Mouse (Mus musculus) hindbrain, embryonic 11.5 days (tissue): ENCODE measurements around the gene Zfp819. TPM values are rescaled to one million over a fixed set of nuclear protein-coding genes. Genes with fewer than 3 reads are reported as not detected.
A peak's percentile ranks its signal among the peaks of the same experiment; 100 is the strongest.

Experiments used
- ATAC-seq: fragments of 200-750 bp; cut with Nextera tagmentation; 2 replicates; pipeline ENCODE4 v1.8.0; 2017; ENCODE audit warnings: mild to moderate bottlenecking, moderate TSS enrichment, moderate library complexity; ENCODE audit not compliant: low FRiP score
- DNase-seq: peaks from one replicate; pipeline ENCODE4 v3.0.0-alpha.2; 2015; ENCODE audit warnings: low spot score
- H3K27ac ChIP-seq: fragments of 300-500 bp; sonication (generic); 2 replicates; pipeline ENCODE4 v1.5.1; 2014; ENCODE audit warnings: mild to moderate bottlenecking, low read depth, low read length
- H3K27me3 ChIP-seq: fragments of 300-500 bp; sonication (generic); 2 replicates; pipeline ENCODE4 v1.6.1; 2014; ENCODE audit warnings: mild to moderate bottlenecking, low read length, moderate library complexity, mixed read lengths; ENCODE audit not compliant: control insufficient read depth, insufficient read depth
- H3K36me3 ChIP-seq: fragments of 300-500 bp; sonication (generic); 2 replicates; pipeline ENCODE4 v1.6.1; 2014; ENCODE audit warnings: mild to moderate bottlenecking, low read length, moderate library complexity, mixed read lengths; ENCODE audit not compliant: control insufficient read depth, insufficient read depth
- H3K4me1 ChIP-seq: fragments of 300-500 bp; sonication (generic); replicated peaks from 2 replicates; pipeline ENCODE4 v1.6.1; 2014; ENCODE audit warnings: low read length, mixed read lengths; ENCODE audit not compliant: control insufficient read depth, insufficient read depth
- H3K4me2 ChIP-seq: fragments of 300-500 bp; sonication (generic); replicated peaks from 2 replicates; pipeline ENCODE4 v1.6.1; 2014; ENCODE audit warnings: mild to moderate bottlenecking, low read depth, low read length
- H3K4me3 ChIP-seq: fragments of 300-500 bp; sonication (generic); 2 replicates; pipeline ENCODE4 v1.5.1; 2014; ENCODE audit warnings: low read depth, low read length
- H3K9ac ChIP-seq: fragments of 300-500 bp; sonication (generic); 2 replicates; pipeline ENCODE4 v1.6.1; 2014; ENCODE audit warnings: low read depth, low read length
- H3K9me3 ChIP-seq: fragments of 300-500 bp; sonication (generic); 2 replicates; pipeline ENCODE4 v1.6.1; 2016; ENCODE audit warnings: low read length; ENCODE audit not compliant: control insufficient read depth
- WGBS: fragments of 180-500 bp; shearing (Covaris S2); extraction: QIAGEN DNeasy Blood & Tissue Kit; methylation state at CpG from one replicate; pipeline ENCODE4 v1.1.7; 2014; 5-methylcytosine and 5-hydroxymethylcytosine counted together
- polyA plus RNA-seq: library from polyadenylated mRNA; unstranded; fragments of >200 nt; fragmentation: Nextera tagmentation; extraction: Ambion mirVana; gene quantifications from 2 replicates; pipeline ENCODE4 v1.2.1, GENCODE M21; 2014

Zfp819 gene
- polyA plus RNA-seq, 1 experiment from 2014 or later = 1.3 TPM

- Histone ChIP-seq H3K27ac (no peak overlapping the region), H3K9me3 (no peaks in the 10 kb centered on the region), H3K4me1 (no peaks in the 10 kb centered on the region), H3K4me3 (no peak overlapping the region), H3K27me3 (no peaks in the 10 kb centered on the region), H3K36me3 (no peaks in the 10 kb centered on the region), H3K4me2 (no peak overlapping the region), H3K9ac (no peak overlapping the region)
- ATAC-seq (no peak), DNase-seq (no peak)
- WGBS = 48% methylated on average over 5 of the region's 5 CpGs
Measured at GRCm38 (mm10) chr7:43601884-43602283, 5.1 kb upstream of the Zfp819 start.

GRCm38 (mm10) chr7:43607743-43608287, 846 bp downstream of the Zfp819 start:
- Histone ChIP-seq H3K9ac (no peak overlapping the region), H3K27ac (no peak overlapping the region), H3K36me3 (no peaks in the 10 kb centered on the region), H3K4me3 (peak overlapping the region; percentile 39; the same call in 1 of the 2 replicates), H3K27me3 (no peaks in the 10 kb centered on the region), H3K4me2 (no peak overlapping the region), H3K9me3 (no peaks in the 10 kb centered on the region), H3K4me1 (no peaks in the 10 kb centered on the region)
- no peak for DNase-seq
- 48% methylated on average over 5 of the region's 5 CpGs for WGBS
- 0 out of 2 replicates have a peak, but pooled peaks have one; percentile 32 for ATAC-seq

- no peaks in the 10 kb centered on the region for H3K36me3 ChIP-seq
- H3K27me3 ChIP-seq = no peaks in the 10 kb centered on the region
- no peak overlapping the region for H3K4me3 ChIP-seq
- no peak overlapping the region for H3K4me2 ChIP-seq
- DNase-seq = no peak
- no peak overlapping the region for H3K27ac ChIP-seq
- no peaks in the 10 kb centered on the region for H3K9me3 ChIP-seq
- ATAC-seq = no peak
- 82% methylated on average over 7 of the region's 7 CpGs for WGBS
- H3K9ac ChIP-seq = no peak overlapping the region
- H3K4me1 ChIP-seq = no peaks in the 10 kb centered on the region
Measured at GRCm38 (mm10) chr7:43608316-43608824, 1.4 kb downstream of the Zfp819 start.

- no peak overlapping the region for H3K27ac ChIP-seq
- H3K4me2 ChIP-seq = no peak overlapping the region
- no peaks in the 10 kb centered on the region for H3K4me1 ChIP-seq
- H3K36me3 ChIP-seq = no peaks in the 10 kb centered on the region
- H3K9me3 ChIP-seq = no peaks in the 10 kb centered on the region
- ATAC-seq (no peak), DNase-seq (no peak)
- H3K9ac ChIP-seq = no peak overlapping the region
- no peak overlapping the region for H3K4me3 ChIP-seq
- no peaks in the 10 kb centered on the region for H3K27me3 ChIP-seq
- WGBS = 87% methylated on average over 13 of the region's 14 CpGs
Measured at GRCm38 (mm10) chr7:43613816-43614551, 7.0 kb downstream of the Zfp819 start.

- Histone ChIP-seq H3K27me3 (no peaks in the 10 kb centered on the region), H3K4me2 (no peak overlapping the region), H3K9ac (no peak overlapping the region), H3K4me3 (no peak overlapping the region), H3K9me3 (no peaks in the 10 kb centered on the region), H3K27ac (no peak overlapping the region), H3K4me1 (no peaks in the 10 kb centered on the region), H3K36me3 (no peaks in the 10 kb centered on the region)
- WGBS = 84% methylated on average over 7 of the region's 7 CpGs
- ATAC-seq (no peak), DNase-seq (no peak)
Measured at GRCm38 (mm10) chr7:43622927-43623326, 16.0 kb downstream of the Zfp819 start.

GRCm38 (mm10) chr7:43623819-43624218, 16.9 kb downstream of the Zfp819 start:
- H3K4me2 ChIP-seq = no peak overlapping the region
- DNase-seq (peak; percentile 13), ATAC-seq (peak; percentile 63)
- no peaks in the 10 kb centered on the region for H3K36me3 ChIP-seq
- 17% methylated on average over 10 of the region's 10 CpGs for WGBS
- no peaks in the 10 kb centered on the region for H3K4me1 ChIP-seq
- no peak overlapping the region for H3K9ac ChIP-seq
- no peak overlapping the region for H3K4me3 ChIP-seq
- no peak overlapping the region for H3K27ac ChIP-seq
- no peaks in the 10 kb centered on the region for H3K9me3 ChIP-seq
- H3K27me3 ChIP-seq = no peaks in the 10 kb centered on the region

GRCm38 (mm10) chr7:43625065-43625464, 18.1 kb downstream of the Zfp819 start:
- WGBS = 62% methylated on average over 3 of the region's 3 CpGs
- H3K36me3 ChIP-seq = no peaks in the 10 kb centered on the region
- 0 out of 2 replicates have a peak, but pooled peaks have one; percentile 43 for ATAC-seq
- H3K27ac ChIP-seq = no peak overlapping the region
- DNase-seq = no peak
- H3K9me3 ChIP-seq = no peaks in the 10 kb centered on the region
- no peaks in the 10 kb centered on the region for H3K27me3 ChIP-seq
- H3K4me1 ChIP-seq = no peaks in the 10 kb centered on the region
- no peak overlapping the region for H3K9ac ChIP-seq
- no peak overlapping the region for H3K4me3 ChIP-seq
- H3K4me2 ChIP-seq = no peak overlapping the region

- H3K4me1 ChIP-seq = no peaks in the 10 kb centered on the region
Measured at GRCm38 (mm10) chr7:43625794-43626422, 18.9 kb downstream of the Zfp819 start.

More at GRCm38 (mm10) chr7:43625794-43626422, 18.9 kb downstream of the Zfp819 start:
- H3K27me3 ChIP-seq = no peaks in the 10 kb centered on the region
- no peaks in the 10 kb centered on the region for H3K9me3 ChIP-seq
- no peak for ATAC-seq
- H3K9ac ChIP-seq = no peak overlapping the region
- no peak overlapping the region for H3K4me2 ChIP-seq
- no peak overlapping the region for H3K27ac ChIP-seq
- H3K4me3 ChIP-seq = no peak overlapping the region
- WGBS = 85% methylated on average over 8 of the region's 8 CpGs
- no peak for DNase-seq
- H3K36me3 ChIP-seq = no peaks in the 10 kb centered on the region
